Mouse (Mus musculus) MEL (cell line): ENCODE measurements around the gene Slc25a42. TPM values are rescaled to one million over a fixed set of nuclear protein-coding genes. Genes with fewer than 3 reads are reported as not detected.
A peak's percentile ranks its signal among the peaks of the same experiment; 100 is the strongest.

Experiments
- DNase-seq: peaks from one replicate; pipeline ENCODE4 v3.0.0; 2011; ENCODE audit warnings: low read depth, low spot score
- H3K27ac ChIP-seq: 2 replicates; pipeline ENCODE4 v1.5.1; 2012; ENCODE audit warnings: low read depth, mild to moderate bottlenecking, control low read depth, low read length, moderate library complexity; ENCODE audit not compliant: control insufficient read depth
- H3K27me3 ChIP-seq, 2 experiments: fragments of 150-350 bp in 1 of 2; sonication (generic) in 1 of 2; 2 replicates each; pipeline ENCODE4 v1.6.1; 2012; ENCODE audit warnings: low read length in 2 of 2, mild to moderate bottlenecking in 2 of 2, improper control_type of control experiment in 1 of 2, moderate library complexity in 1 of 2; ENCODE audit not compliant: insufficient read depth in 2 of 2, control insufficient read depth in 1 of 2
- H3K36me3 ChIP-seq, 2 experiments: 2 replicates each; pipeline ENCODE4 v1.6.1; 2012 to 2014; ENCODE audit warnings: low read length in 2 of 2, improper control_type of control experiment in 1 of 2, inconsistent platforms in 1 of 2, mild to moderate bottlenecking in 1 of 2; ENCODE audit not compliant: insufficient read depth in 2 of 2, control insufficient read depth in 1 of 2
- H3K4me1 ChIP-seq, 2 experiments: fragments of 150-350 bp in 1 of 2; sonication (generic) in 1 of 2; 2 replicates each; pipeline ENCODE4 v1.6.1; 2012; ENCODE audit warnings: low read length in 2 of 2, improper control_type of control experiment in 1 of 2, mild to moderate bottlenecking in 1 of 2; ENCODE audit not compliant: insufficient read depth in 2 of 2, control insufficient read depth in 1 of 2
- H3K4me3 ChIP-seq, 2 experiments: fragments of 150-350 bp in 1 of 2; sonication (generic) in 1 of 2; 2 replicates each; pipeline ENCODE4 v1.5.1; 2012; ENCODE audit warnings: low read depth in 2 of 2, low read length in 2 of 2, mild to moderate bottlenecking in 2 of 2, moderate library complexity in 2 of 2, control low read depth in 1 of 2, improper control_type of control experiment in 1 of 2; ENCODE audit not compliant: control insufficient read depth in 1 of 2, insufficient read depth in 1 of 2
- H3K79me2 ChIP-seq: 2 replicates; pipeline ENCODE4 v1.6.1; 2012; ENCODE audit warnings: mild to moderate bottlenecking, low read length, moderate library complexity; ENCODE audit not compliant: control insufficient read depth, poor library complexity, insufficient read depth
- H3K9ac ChIP-seq: 2 replicates; pipeline ENCODE4 v1.6.1; 2012; ENCODE audit warnings: low read depth, mild to moderate bottlenecking, control low read depth, low read length, moderate library complexity; ENCODE audit not compliant: control insufficient read depth, poor library complexity, severe bottlenecking
- H3K9me3 ChIP-seq: fragments of 150-350 bp; sonication (generic); replicated peaks from 2 replicates; pipeline ENCODE4 v1.6.1; 2012; ENCODE audit warnings: mild to moderate bottlenecking, low read length, improper control_type of control experiment, moderate library complexity; ENCODE audit not compliant: insufficient read depth
- BHLHE40 ChIP-seq: IDR thresholded peaks from 2 replicates; pipeline ENCODE4 v1.6.1; 2012; ENCODE audit warnings: low read depth, mild to moderate bottlenecking, inconsistent platforms, low read length, improper control_type of control experiment, borderline replicate concordance
- CHD1 ChIP-seq: IDR thresholded peaks from 2 replicates; pipeline ENCODE4 v1.6.1; 2012; ENCODE audit warnings: low read depth, mild to moderate bottlenecking, inconsistent platforms, low read length, improper control_type of control experiment
- CTCF ChIP-seq, 3 experiments: IDR thresholded peaks in 2 of 3; conservative IDR thresholded peaks in 1 of 3; 2 replicates each; pipeline ENCODE4 v1.5.1; 2011 to 2012; ENCODE audit warnings: low read length in 3 of 3, low read depth in 2 of 3, mild to moderate bottlenecking in 2 of 3, improper control_type of control experiment in 1 of 3, inconsistent platforms in 1 of 3, mixed read lengths in 1 of 3, moderate library complexity in 1 of 3; ENCODE audit not compliant: control insufficient read depth in 1 of 3, insufficient read depth in 1 of 3, poor library complexity in 1 of 3, severe bottlenecking in 1 of 3
- E2F4 ChIP-seq: IDR thresholded peaks from 2 replicates; pipeline ENCODE4 v1.6.1; 2011; ENCODE audit warnings: low read depth, low read length, improper control_type of control experiment, borderline replicate concordance
- ELF1 ChIP-seq: IDR thresholded peaks from 2 replicates; pipeline ENCODE4 v1.6.1; 2014; ENCODE audit warnings: low read depth, mild to moderate bottlenecking, inconsistent platforms, low read length, improper control_type of control experiment, moderate library complexity
- ETS1 ChIP-seq: IDR thresholded peaks from 2 replicates; pipeline ENCODE4 v1.6.1; 2012; ENCODE audit warnings: low read depth, mild to moderate bottlenecking, inconsistent platforms, low read length, improper control_type of control experiment, moderate library complexity
- GABPA ChIP-seq: IDR thresholded peaks from 2 replicates; pipeline ENCODE4 v1.6.1; 2012; ENCODE audit warnings: low read depth, mild to moderate bottlenecking, inconsistent platforms, low read length, improper control_type of control experiment, moderate library complexity
- HCFC1 ChIP-seq: IDR thresholded peaks from 2 replicates; pipeline ENCODE4 v1.6.1; 2012; ENCODE audit warnings: low read depth, mild to moderate bottlenecking, inconsistent platforms, low read length, improper control_type of control experiment, moderate library complexity
- KAT2A ChIP-seq: conservative IDR thresholded peaks from 2 replicates; pipeline ENCODE4 v1.6.1; 2012; ENCODE audit warnings: low read depth, low read length, improper control_type of control experiment, inconsistent platforms
- MAX ChIP-seq: IDR thresholded peaks from 2 replicates; pipeline ENCODE4 v1.6.1; 2011; ENCODE audit warnings: low read length, improper control_type of control experiment
- MAZ ChIP-seq: IDR thresholded peaks from 2 replicates; pipeline ENCODE4 v1.6.1; 2012; ENCODE audit warnings: low read depth, mild to moderate bottlenecking, inconsistent platforms, low read length, improper control_type of control experiment
- MYC ChIP-seq: IDR thresholded peaks from 2 replicates; pipeline ENCODE4 v1.6.1; 2011; ENCODE audit warnings: low read depth, mild to moderate bottlenecking, low read length, improper control_type of control experiment, moderate library complexity
- NELFE ChIP-seq: IDR thresholded peaks from 2 replicates; pipeline ENCODE4 v1.6.1; 2011; ENCODE audit warnings: low read depth, low read length, improper control_type of control experiment
- NRF1 ChIP-seq: IDR thresholded peaks from 2 replicates; pipeline ENCODE4 v1.6.1; 2014; ENCODE audit warnings: low read depth, mild to moderate bottlenecking, inconsistent platforms, low read length, improper control_type of control experiment, moderate library complexity; ENCODE audit not compliant: poor library complexity, insufficient read depth, severe bottlenecking
- POLR2AphosphoS2 ChIP-seq: IDR thresholded peaks from 2 replicates; pipeline ENCODE4 v1.6.1; 2011; ENCODE audit warnings: low read length, improper control_type of control experiment
- POLR2AphosphoS5 ChIP-seq: IDR thresholded peaks from 2 replicates; pipeline ENCODE4 v1.6.1; 2012; ENCODE audit warnings: low read depth, borderline replicate concordance, mild to moderate bottlenecking, inconsistent platforms, low read length, moderate library complexity, mixed read lengths
- RAD21 ChIP-seq: IDR thresholded peaks from 2 replicates; pipeline ENCODE4 v1.6.1; 2011; ENCODE audit warnings: mild to moderate bottlenecking, low read depth, low read length, improper control_type of control experiment
- RCOR1 ChIP-seq: IDR thresholded peaks from 2 replicates; pipeline ENCODE4 v1.6.1; 2012; ENCODE audit warnings: low read depth, mild to moderate bottlenecking, inconsistent platforms, low read length, improper control_type of control experiment
- SMC3 ChIP-seq: IDR thresholded peaks from 2 replicates; pipeline ENCODE4 v1.6.1; 2011; ENCODE audit warnings: low read depth, low read length, improper control_type of control experiment
- TAL1 ChIP-seq: IDR thresholded peaks from 2 replicates; pipeline ENCODE4 v1.6.1; 2012; ENCODE audit warnings: mild to moderate bottlenecking, inconsistent platforms, low read length, moderate library complexity, mixed read lengths
- TBP ChIP-seq: IDR thresholded peaks from 2 replicates; pipeline ENCODE4 v1.8.0; 2011; ENCODE audit warnings: low read depth, low read length, improper control_type of control experiment
- UBTF ChIP-seq: IDR thresholded peaks from 2 replicates; pipeline ENCODE4 v1.6.1; 2012; ENCODE audit warnings: low read depth, mild to moderate bottlenecking, inconsistent platforms, low read length, improper control_type of control experiment, moderate library complexity, borderline replicate concordance; ENCODE audit not compliant: insufficient read depth
- USF1 ChIP-seq: IDR thresholded peaks from 2 replicates; pipeline ENCODE4 v1.6.1; 2014; ENCODE audit warnings: low read depth, mild to moderate bottlenecking, inconsistent platforms, low read length, improper control_type of control experiment, moderate library complexity
- USF2 ChIP-seq, 2 experiments: IDR thresholded peaks; 2 replicates each; pipeline ENCODE4 v1.6.1; 2011 to 2012; ENCODE audit warnings: improper control_type of control experiment in 2 of 2, low read length in 2 of 2, borderline replicate concordance in 1 of 2, inconsistent platforms in 1 of 2, low read depth in 1 of 2, mild to moderate bottlenecking in 1 of 2; ENCODE audit not compliant: insufficient read depth in 1 of 2
- ZNF384 ChIP-seq: IDR thresholded peaks from 2 replicates; pipeline ENCODE4 v1.6.1; 2012; ENCODE audit warnings: low read depth, mild to moderate bottlenecking, inconsistent platforms, low read length, improper control_type of control experiment
- polyA plus RNA-seq, 2 experiments: library from polyadenylated mRNA; stranded (reverse) in 1 of 2; unstranded in 1 of 2; fragments of >175 nt in 1 of 2; fragments of >200 nt in 1 of 2; gene quantifications; 2 replicates each; pipeline versions ENCODE4 v1.2.1 to v1.2.4; 2012; ENCODE audit warnings: low replicate concordance in 2 of 2, low read depth in 1 of 2; ENCODE audit not compliant: insufficient read length in 2 of 2, insufficient read depth in 1 of 2, missing spikeins in 1 of 2
- total RNA-seq: library from RNA; depleted of rRNA; stranded (reverse); fragments of 300-350 nt; gene quantifications from 2 replicates; pipeline ENCODE4 v1.2.3, GENCODE M21; 2012

The Slc25a42 gene
- total and polyA plus RNA-seq, 3 experiments = 5.2 to 12.1 TPM; not detected in 1

GRCm38 (mm10) chr8:70160015-70160414 lies 52.1 kb downstream of the Slc25a42 start:
- no peaks in the 10 kb centered on the region; the same call in 1 of the 2 replicates for H3K79me2 ChIP-seq
- no peaks in the 10 kb centered on the region for H3K9me3 ChIP-seq
- no peaks in the 10 kb centered on the region for H3K27me3 ChIP-seq
- TF ChIP-seq MAZ (no peak), NELFE (no peak), ETS1 (no peak), USF2 (IDR thresholded peaks at IDR 0.05; ENCODE audit: borderline replicate concordance in 1 of 2, insufficient read depth in 1 of 2, low read depth in 1 of 2, low read length in 2 of 2) (no peak), GABPA (no peak), USF1 (no peak), NRF1 (no peak), ELF1 (no peak), POLR2AphosphoS2 (no peak), MAX (no peak), MYC (no peak), TBP (no peak), RCOR1 (no peak)
- no peak overlapping the region for H3K9ac ChIP-seq
- peaks cover 0 to 9% of the 10 kb centered on the region in 2 experiments; a peak in 2 of 4 replicates for H3K36me3 ChIP-seq
- no peak overlapping the region for H3K4me3 ChIP-seq
- no peak overlapping the region for H3K27ac ChIP-seq
- DNase-seq = no peak
- H3K4me1 ChIP-seq = peaks cover 2 to 18% of the 10 kb centered on the region in 2 experiments

- peak overlapping the region; percentile 71 to 73 for H3K4me3 ChIP-seq
- H3K4me1 ChIP-seq = peaks cover 2 to 18% of the 10 kb centered on the region in 2 experiments
- H3K36me3 ChIP-seq = peaks cover 0 to 9% of the 10 kb centered on the region in 2 experiments; a peak in 2 of 4 replicates
- H3K27ac ChIP-seq = peak overlapping the region; percentile 38
- no peaks in the 10 kb centered on the region for H3K9me3 ChIP-seq
- H3K27me3 ChIP-seq = no peaks in the 10 kb centered on the region
- DNase-seq = no peak
- no peaks in the 10 kb centered on the region; the same call in 1 of the 2 replicates for H3K79me2 ChIP-seq
- no peak for TF ChIP-seq UBTF
- no peak for TF ChIP-seq HCFC1
- no peak for TF ChIP-seq POLR2AphosphoS5
- no peak for TF ChIP-seq BHLHE40
- TF ChIP-seq TBP = no peak
- TF ChIP-seq ETS1 = no peak
- TF ChIP-seq SMC3 = no peak
- TF ChIP-seq NELFE = no peak
- no peak for TF ChIP-seq MAZ
- no peak for TF ChIP-seq KAT2A
- TF ChIP-seq MAX = no peak
- TF ChIP-seq TAL1 = no peak
- no peak for TF ChIP-seq E2F4
- no peak for TF ChIP-seq CHD1
- no peak for TF ChIP-seq ZNF384
- TF ChIP-seq RAD21 = no peak
- no peak for TF ChIP-seq MYC
- no peak for TF ChIP-seq POLR2AphosphoS2
- TF ChIP-seq CTCF (IDR thresholded peaks at IDR 0.05 in 2 of 3, conservative IDR thresholded peaks at IDR 0.05 in 1 of 3; ENCODE audit: control insufficient read depth in 1 of 3, insufficient read depth in 1 of 3, low read depth in 2 of 3, low read length in 3 of 3, poor library complexity in 1 of 3, severe bottlenecking in 1 of 3) = no peak
- TF ChIP-seq, all 39 proteins: peak for 0
- H3K9ac ChIP-seq = peak overlapping the region; percentile 75
Observed at GRCm38 (mm10) chr8:70159211-70159610, 52.9 kb downstream of the Slc25a42 start.
